Mouse (Mus musculus): ENCODE results near the gene Glcci1. TPM values are rescaled to one million over a fixed set of nuclear protein-coding genes. Genes with fewer than 3 reads are reported as not detected.

Gene Glcci1
- total RNA-seq, 1 experiment from 2014 or later: 19.9 TPM

DNA sequence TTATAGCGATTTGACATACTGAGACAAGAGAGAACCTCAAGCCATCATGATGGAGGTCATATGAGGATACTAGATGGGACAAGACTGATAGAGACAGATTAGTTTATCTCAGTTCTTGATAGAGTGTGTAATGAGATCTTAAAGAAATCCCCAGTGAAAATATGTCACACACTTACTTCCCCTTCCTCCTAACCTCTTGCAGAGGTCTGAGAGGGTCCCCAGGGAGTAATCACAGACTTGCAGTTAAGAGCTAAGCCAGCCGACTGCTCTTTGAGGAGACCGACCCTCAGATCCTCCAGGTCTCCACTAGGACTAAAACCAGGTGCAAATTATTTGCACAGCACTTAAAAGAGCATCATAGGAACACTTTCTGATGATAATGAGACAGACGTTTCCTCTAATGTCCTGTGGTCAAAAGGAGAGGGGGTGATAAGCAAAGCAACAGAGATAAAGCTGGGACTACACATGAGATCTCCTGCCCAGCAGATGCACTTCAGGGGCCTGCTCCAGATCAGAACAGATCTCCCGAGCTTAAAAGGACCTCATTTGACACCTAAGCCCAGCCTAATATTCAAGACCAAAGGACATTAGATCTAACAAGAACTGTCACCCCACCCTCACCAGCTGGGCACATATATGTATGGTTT lies 122.7 kb downstream of the Glcci1 start:
- ATAC-seq (replicated peaks; ENCODE audit: insufficient number of reproducible peaks, low FRiP score, low TSS enrichment, poor library complexity, severe bottlenecking): no peak

GRCm38 (mm10) chr6:8632701-8633100 lies 123.3 kb downstream of the Glcci1 start:
- ATAC-seq (replicated peaks; ENCODE audit: insufficient number of reproducible peaks, low FRiP score, low TSS enrichment, poor library complexity, severe bottlenecking): no peak

- no peak for ATAC-seq (replicated peaks; ENCODE audit: insufficient number of reproducible peaks, low FRiP score, low TSS enrichment, poor library complexity, severe bottlenecking)
These were observed 128.7 kb downstream of the Glcci1 start for GRCm38 (mm10) chr6:8638122-8638521.

DNA sequence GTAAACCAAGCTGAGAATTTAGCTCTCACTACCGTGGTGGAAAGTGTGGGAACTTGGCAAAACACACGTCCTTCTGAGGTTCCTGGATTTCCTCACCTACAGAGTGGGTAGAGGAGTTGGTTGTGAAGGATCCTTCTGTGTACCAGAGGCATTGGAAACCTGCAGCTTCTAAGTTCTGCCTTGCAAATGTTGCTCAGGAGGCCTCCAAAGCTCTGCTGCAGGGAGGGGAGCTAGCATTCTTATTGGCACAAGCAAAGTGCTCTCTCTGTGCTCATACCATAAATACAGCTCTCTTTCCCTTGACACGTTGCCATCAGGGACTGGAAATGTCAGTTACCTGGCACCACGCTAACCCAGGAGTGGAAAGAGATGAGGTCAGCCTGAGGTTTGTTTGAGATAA lies 129.5 kb downstream of the Glcci1 start:
- no peak for ATAC-seq (replicated peaks; ENCODE audit: insufficient number of reproducible peaks, low FRiP score, low TSS enrichment, poor library complexity, severe bottlenecking)

DNA sequence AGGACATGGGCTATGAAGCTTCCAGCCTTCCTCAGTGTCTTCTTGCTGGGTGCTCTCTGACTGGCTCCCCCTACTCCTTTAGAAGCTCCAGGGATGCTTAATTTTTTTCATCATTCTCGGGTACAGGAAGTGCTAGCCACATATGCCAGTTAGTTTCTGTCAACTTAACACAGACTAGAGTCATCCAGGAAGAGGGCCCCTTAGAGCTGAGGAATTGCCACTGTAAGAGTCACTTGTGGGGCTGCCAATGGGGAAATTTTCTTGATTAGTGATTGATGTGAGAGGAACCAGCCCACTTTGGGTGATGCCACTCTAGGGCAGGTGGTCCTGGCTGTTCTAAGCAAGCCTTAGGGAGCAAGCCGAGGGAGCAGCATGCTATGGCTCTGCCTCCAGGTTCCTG lies 130.1 kb downstream of the Glcci1 start:
- no peak for ATAC-seq (replicated peaks; ENCODE audit: insufficient number of reproducible peaks, low FRiP score, low TSS enrichment, poor library complexity, severe bottlenecking)

GRCm38 (mm10) chr6:8640863-8641262 lies 131.5 kb downstream of the Glcci1 start:
- no peak for ATAC-seq (replicated peaks; ENCODE audit: insufficient number of reproducible peaks, low FRiP score, low TSS enrichment, poor library complexity, severe bottlenecking)

DNA sequence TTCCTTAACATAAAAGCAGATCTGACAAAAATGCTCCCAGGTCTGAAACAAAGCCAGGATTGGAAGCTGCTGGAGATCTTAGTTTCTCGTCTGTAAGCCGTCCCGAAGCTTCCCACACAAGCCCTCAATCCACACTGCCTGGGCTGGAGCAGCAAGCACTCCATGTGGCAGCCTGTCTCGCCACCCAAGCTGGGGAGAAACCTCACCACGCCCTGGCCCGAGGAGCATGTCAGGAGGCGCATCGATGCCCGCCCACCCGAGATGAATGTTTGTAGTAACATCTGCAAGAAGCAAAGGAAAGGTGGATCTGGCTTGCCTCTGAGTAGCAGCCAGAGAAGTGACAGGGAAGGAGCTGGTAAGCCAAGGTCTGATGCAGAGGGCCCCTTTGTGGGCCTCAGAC lies 135.3 kb downstream of the Glcci1 start:
- ATAC-seq (replicated peaks; ENCODE audit: insufficient number of reproducible peaks, low FRiP score, low TSS enrichment, poor library complexity, severe bottlenecking): no peak

GRCm38 (mm10) chr6:8645708-8646107 lies 136.3 kb downstream of the Glcci1 start:
- no peak for ATAC-seq (replicated peaks; ENCODE audit: insufficient number of reproducible peaks, low FRiP score, low TSS enrichment, poor library complexity, severe bottlenecking)

Measured in monocyte, adult 5-6 weeks (primary cell).